Mouse (Mus musculus): Measurements from ENCODE around the gene Glb1. TPM values are rescaled to one million over a fixed set of nuclear protein-coding genes. Genes with fewer than 3 reads are reported as not detected.
"Not testable (repeated sequence)": the region's sequence is repeated elsewhere in the genome, so short reads cannot be mapped to it uniquely, and the experiment has no call there.

Gene Glb1
- polyA plus RNA-seq, 1 experiment from 2014 or later: 24.4 TPM

DNA sequence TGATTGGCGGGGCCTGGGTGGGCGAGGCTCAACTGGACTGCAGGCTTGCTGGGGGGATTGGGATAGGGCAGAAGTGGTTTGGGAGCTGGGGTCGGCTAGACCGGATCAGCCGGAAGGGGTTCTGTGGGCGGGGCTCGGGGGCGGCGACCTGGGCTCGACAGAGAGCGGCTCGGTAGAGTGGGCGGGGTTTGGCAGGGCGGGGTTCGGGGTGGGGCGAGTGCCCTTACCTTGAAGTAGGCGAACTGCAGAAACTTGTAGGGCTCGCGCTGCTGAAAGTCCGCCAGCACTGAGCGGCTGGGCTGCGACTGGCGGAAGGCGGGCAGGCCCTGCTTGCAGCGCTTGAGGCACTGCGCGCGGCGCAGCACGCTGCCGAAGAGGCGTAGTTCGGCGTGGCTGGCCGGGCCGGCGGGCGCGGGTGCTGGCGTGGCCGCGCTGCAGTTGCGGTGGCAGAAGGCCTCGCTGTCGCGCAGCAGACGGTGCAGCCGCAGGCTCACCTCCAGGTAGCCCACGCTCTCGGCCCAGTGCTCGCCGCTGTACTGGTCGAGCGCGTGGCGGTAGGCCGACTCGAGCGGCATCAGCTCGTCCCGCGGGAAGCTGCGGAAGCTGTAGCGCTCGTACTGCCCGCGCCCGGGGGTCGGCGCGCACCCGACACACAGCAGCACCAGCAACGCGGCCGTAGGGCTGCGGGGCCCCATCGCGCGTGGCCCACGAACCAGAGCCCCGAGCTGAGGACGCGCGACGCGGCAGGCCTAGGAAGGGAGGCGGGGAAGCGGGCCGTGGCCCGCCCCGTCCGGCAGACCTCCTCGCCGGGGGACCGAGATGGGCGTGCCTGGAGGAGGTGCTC, 10.7 kb upstream of the Glb1 start, which contains the start of gene Crtap:
Gene Crtap (minus strand): TSS at position 771 of the 844 bp plus-strand sequence.
- Histone ChIP-seq H3K27ac (replicated peaks; ENCODE audit: low read depth, low read length) (peak within 1 kb of the TSS; percentile 81), H3K4me2 (ENCODE audit: low read depth, severe bottlenecking) (peak within 1 kb of the TSS; percentile 84), H3K27me3 (ENCODE audit: control insufficient read depth, insufficient read depth, low read length) (no peaks in the 10 kb centered on the region), H3K9ac (ENCODE audit: low read length) (peak within 1 kb of the TSS; percentile 83), H3K4me3 (ENCODE audit: low read depth, low read length) (peak within 1 kb of the TSS; percentile 69), H3K9me3 (ENCODE audit: control insufficient read depth, low read length) (no peaks in the 10 kb centered on the region), H3K36me3 (ENCODE audit: control insufficient read depth, insufficient read depth, low read length) (no peaks in the 10 kb centered on the region), H3K4me1 (ENCODE audit: control insufficient read depth, insufficient read depth, low read length) (no peaks in the 10 kb centered on the region)
- ATAC-seq (ENCODE audit: insufficient number of reproducible peaks, low FRiP score, low TSS enrichment, low read depth) (peak; percentile 86), DNase-seq (ENCODE audit: low spot score) (peak; percentile 85)
- under 1% methylated on average over 81 of the region's 96 CpGs for WGBS

DNA sequence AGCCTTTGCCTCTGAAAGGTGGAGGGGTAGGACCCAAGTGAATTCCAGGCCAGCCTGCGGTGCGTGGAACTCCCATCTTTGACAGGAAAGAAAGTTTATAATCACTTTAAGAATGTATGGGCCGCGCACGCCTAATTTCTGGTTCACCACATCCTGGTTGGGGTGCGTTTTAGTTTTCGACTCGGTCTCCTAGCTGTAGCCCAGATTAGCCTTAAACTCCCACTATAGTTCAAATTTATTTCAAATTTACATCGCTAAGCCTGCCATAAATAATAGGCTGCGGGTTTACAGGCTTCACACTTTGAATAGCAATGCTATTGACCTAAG, 10.2 kb upstream of the Glb1 start:
- H3K4me1 ChIP-seq (ENCODE audit: control insufficient read depth, insufficient read depth, low read length): no peaks in the 10 kb centered on the region
- H3K4me3 ChIP-seq (ENCODE audit: low read depth, low read length): peak overlapping the region; percentile 69
- DNase-seq (ENCODE audit: low spot score) (no peak), ATAC-seq (ENCODE audit: insufficient number of reproducible peaks, low FRiP score, low TSS enrichment, low read depth) (no peak)
- no peaks in the 10 kb centered on the region for H3K9me3 ChIP-seq (ENCODE audit: control insufficient read depth, low read length)
- H3K9ac ChIP-seq (ENCODE audit: low read length): peak overlapping the region; percentile 83
- H3K36me3 ChIP-seq (ENCODE audit: control insufficient read depth, insufficient read depth, low read length): no peaks in the 10 kb centered on the region
- peak overlapping the region; percentile 84 for H3K4me2 ChIP-seq (ENCODE audit: low read depth, severe bottlenecking)
- peak overlapping the region; percentile 81; the same call in 1 of the 2 replicates for H3K27ac ChIP-seq (replicated peaks; ENCODE audit: low read depth, low read length)
- no peaks in the 10 kb centered on the region for H3K27me3 ChIP-seq (ENCODE audit: control insufficient read depth, insufficient read depth, low read length)
- 5% methylated on average over 10 of the region's 10 CpGs for WGBS

DNA sequence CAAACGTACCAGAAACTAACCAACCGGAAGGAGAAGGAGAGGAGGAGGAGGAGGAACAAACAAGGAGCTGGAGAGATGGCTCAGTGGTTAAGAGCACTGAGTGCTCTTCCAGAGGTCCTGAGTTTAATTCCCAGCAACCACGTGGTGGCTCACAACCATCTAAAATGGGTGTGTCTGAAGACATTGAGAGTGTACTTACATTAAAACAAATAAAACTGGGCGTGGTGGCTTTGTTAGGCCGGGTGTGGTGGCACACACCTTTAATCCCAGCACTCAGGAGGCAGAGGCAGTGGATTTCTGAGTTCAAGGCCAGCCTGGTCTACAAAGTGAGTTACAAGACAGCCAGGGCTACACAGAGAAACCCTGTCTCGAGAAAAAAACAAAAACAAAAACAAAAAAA, 6.7 kb upstream of the Glb1 start:
- not testable (repeated sequence) for H3K27ac ChIP-seq (replicated peaks; ENCODE audit: low read depth, low read length); ATAC-seq (ENCODE audit: insufficient number of reproducible peaks, low FRiP score, low TSS enrichment, low read depth); H3K27me3 ChIP-seq (ENCODE audit: control insufficient read depth, insufficient read depth, low read length); DNase-seq (ENCODE audit: low spot score); H3K36me3 ChIP-seq (ENCODE audit: control insufficient read depth, insufficient read depth, low read length); H3K4me3 ChIP-seq (ENCODE audit: low read depth, low read length); H3K4me1 ChIP-seq (ENCODE audit: control insufficient read depth, insufficient read depth, low read length); H3K9me3 ChIP-seq (ENCODE audit: control insufficient read depth, low read length); H3K4me2 ChIP-seq (ENCODE audit: low read depth, severe bottlenecking); H3K9ac ChIP-seq (ENCODE audit: low read length)
- 71% methylated on average over 6 of the region's 6 CpGs for WGBS

DNA sequence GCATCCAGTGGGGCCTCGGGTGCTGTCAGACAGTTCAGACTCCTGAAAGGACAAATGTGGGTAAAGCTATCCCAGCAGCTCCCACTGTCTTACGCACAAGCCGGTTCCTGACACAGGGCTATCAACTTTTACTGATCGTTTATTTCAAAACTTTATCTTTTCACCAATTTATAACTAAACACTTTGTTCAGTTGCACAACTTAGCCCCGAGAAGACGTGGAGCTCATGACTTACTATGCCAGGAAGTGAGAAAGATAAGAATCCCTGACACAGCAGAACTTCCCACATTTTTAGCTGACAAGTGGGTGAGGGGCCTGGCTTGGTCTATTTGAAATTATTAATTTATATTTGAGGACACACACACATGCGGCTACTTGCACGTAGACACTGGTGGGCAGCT, 6.2 kb upstream of the Glb1 start:
- H3K9ac ChIP-seq (ENCODE audit: low read length): no peak overlapping the region
- no peak for ATAC-seq (ENCODE audit: insufficient number of reproducible peaks, low FRiP score, low TSS enrichment, low read depth)
- H3K27me3 ChIP-seq (ENCODE audit: control insufficient read depth, insufficient read depth, low read length): no peaks in the 10 kb centered on the region
- no peak overlapping the region for H3K27ac ChIP-seq (replicated peaks; ENCODE audit: low read depth, low read length)
- no peaks in the 10 kb centered on the region for H3K36me3 ChIP-seq (ENCODE audit: control insufficient read depth, insufficient read depth, low read length)
- no peaks in the 10 kb centered on the region for H3K4me1 ChIP-seq (ENCODE audit: control insufficient read depth, insufficient read depth, low read length)
- WGBS: 87% methylated on average over 8 of the region's 8 CpGs
- no peaks in the 10 kb centered on the region for H3K9me3 ChIP-seq (ENCODE audit: control insufficient read depth, low read length)
- DNase-seq (ENCODE audit: low spot score): no peak
- H3K4me3 ChIP-seq (ENCODE audit: low read depth, low read length): no peak overlapping the region
- H3K4me2 ChIP-seq (ENCODE audit: low read depth, severe bottlenecking): no peak overlapping the region

DNA sequence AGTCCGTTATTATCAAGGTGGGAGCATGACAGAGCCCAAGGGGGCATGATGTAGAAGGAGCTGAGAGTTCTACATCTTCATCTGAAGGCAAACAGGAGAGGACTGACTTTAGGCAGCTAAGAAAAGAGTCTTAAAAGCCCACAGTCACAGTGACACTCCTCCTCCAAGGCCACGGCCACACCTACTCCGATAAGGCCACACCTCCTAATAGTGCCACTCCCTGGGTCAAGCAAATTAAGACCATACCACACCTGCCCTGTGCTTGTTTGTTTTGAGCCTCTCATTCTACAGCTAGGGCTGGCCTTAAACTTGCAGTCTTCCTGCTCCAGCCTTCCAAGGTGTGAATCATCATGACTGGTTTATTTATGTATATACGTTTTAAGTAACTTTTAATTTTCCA, 5.6 kb upstream of the Glb1 start:
- no peak overlapping the region for H3K4me3 ChIP-seq (ENCODE audit: low read depth, low read length)
- no peaks in the 10 kb centered on the region for H3K36me3 ChIP-seq (ENCODE audit: control insufficient read depth, insufficient read depth, low read length)
- no peak overlapping the region for H3K4me2 ChIP-seq (ENCODE audit: low read depth, severe bottlenecking)
- H3K27ac ChIP-seq (replicated peaks; ENCODE audit: low read depth, low read length): no peak overlapping the region
- DNase-seq (ENCODE audit: low spot score) (no peak), ATAC-seq (ENCODE audit: insufficient number of reproducible peaks, low FRiP score, low TSS enrichment, low read depth) (no peak)
- WGBS: 83% methylated on average over 4 of the region's 4 CpGs
- no peaks in the 10 kb centered on the region for H3K9me3 ChIP-seq (ENCODE audit: control insufficient read depth, low read length)
- H3K4me1 ChIP-seq (ENCODE audit: control insufficient read depth, insufficient read depth, low read length): no peaks in the 10 kb centered on the region
- H3K9ac ChIP-seq (ENCODE audit: low read length): no peak overlapping the region
- H3K27me3 ChIP-seq (ENCODE audit: control insufficient read depth, insufficient read depth, low read length): no peaks in the 10 kb centered on the region

DNA sequence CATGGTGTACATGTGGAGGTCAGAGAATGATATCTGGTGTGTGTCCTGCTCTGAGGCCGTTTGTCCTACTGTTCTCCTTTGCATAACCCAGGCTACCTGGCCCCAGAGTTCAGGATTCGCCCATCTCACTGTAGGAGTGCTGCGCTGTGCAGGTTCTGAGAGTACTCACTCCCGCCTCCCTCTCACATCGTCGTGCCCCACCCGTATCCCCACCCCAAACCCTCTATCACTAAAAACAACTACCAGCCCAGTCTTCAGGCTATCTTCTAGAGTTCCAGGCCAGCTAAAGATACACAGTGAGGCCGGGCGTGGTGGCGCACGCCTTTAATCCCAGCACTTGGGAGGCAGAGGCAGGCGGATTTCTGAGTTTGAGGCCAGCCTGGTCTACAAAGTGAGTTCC, 1.2 kb upstream of the Glb1 start:
- H3K36me3 ChIP-seq (ENCODE audit: control insufficient read depth, insufficient read depth, low read length): peaks cover 3% of the 10 kb centered on the region; the same call in 1 of the 2 replicates
- no peak overlapping the region for H3K27ac ChIP-seq (replicated peaks; ENCODE audit: low read depth, low read length)
- WGBS: 90% methylated on average over 12 of the region's 12 CpGs
- no peaks in the 10 kb centered on the region for H3K4me1 ChIP-seq (ENCODE audit: control insufficient read depth, insufficient read depth, low read length)
- H3K4me2 ChIP-seq (ENCODE audit: low read depth, severe bottlenecking): no peak overlapping the region
- no peaks in the 10 kb centered on the region for H3K27me3 ChIP-seq (ENCODE audit: control insufficient read depth, insufficient read depth, low read length)
- DNase-seq (ENCODE audit: low spot score) (no peak), ATAC-seq (ENCODE audit: insufficient number of reproducible peaks, low FRiP score, low TSS enrichment, low read depth) (no peak)
- H3K9me3 ChIP-seq (ENCODE audit: control insufficient read depth, low read length): no peaks in the 10 kb centered on the region
- no peak overlapping the region for H3K9ac ChIP-seq (ENCODE audit: low read length)
- no peak overlapping the region for H3K4me3 ChIP-seq (ENCODE audit: low read depth, low read length)

DNA sequence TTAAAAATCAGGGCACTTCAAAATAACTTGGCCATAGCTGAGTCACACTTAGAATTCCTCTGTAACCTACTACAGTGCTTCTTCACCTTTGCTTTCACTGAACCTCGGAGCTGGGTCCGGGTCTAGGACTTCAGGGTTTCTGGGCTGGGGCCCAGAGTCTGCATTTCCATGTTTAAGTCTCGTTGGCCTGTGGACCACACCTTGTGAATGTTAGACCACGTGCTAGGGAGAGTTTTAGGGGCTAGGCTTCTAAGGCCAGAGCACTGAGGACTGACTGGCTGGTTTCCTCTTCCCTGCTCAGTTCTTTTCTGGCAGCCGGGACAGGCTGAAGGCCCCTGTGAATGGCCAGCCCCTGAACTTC, 308 bp upstream of the Glb1 start:
- DNase-seq (ENCODE audit: low spot score): no peak
- peak overlapping the region; percentile 89 for H3K4me3 ChIP-seq (ENCODE audit: low read depth, low read length)
- no peak overlapping the region for H3K27ac ChIP-seq (replicated peaks; ENCODE audit: low read depth, low read length)
- WGBS: 14% methylated on average over 5 of the region's 5 CpGs
- H3K9ac ChIP-seq (ENCODE audit: low read length): peak overlapping the region; percentile 1; the same call in 1 of the 2 replicates
- H3K36me3 ChIP-seq (ENCODE audit: control insufficient read depth, insufficient read depth, low read length): peaks cover 12% of the 10 kb centered on the region
- peak; percentile 66 for ATAC-seq (ENCODE audit: insufficient number of reproducible peaks, low FRiP score, low TSS enrichment, low read depth)
- no peaks in the 10 kb centered on the region for H3K9me3 ChIP-seq (ENCODE audit: control insufficient read depth, low read length)
- H3K4me1 ChIP-seq (ENCODE audit: control insufficient read depth, insufficient read depth, low read length): no peaks in the 10 kb centered on the region
- H3K27me3 ChIP-seq (ENCODE audit: control insufficient read depth, insufficient read depth, low read length): no peaks in the 10 kb centered on the region
- peak overlapping the region; percentile 60 for H3K4me2 ChIP-seq (ENCODE audit: low read depth, severe bottlenecking)

DNA sequence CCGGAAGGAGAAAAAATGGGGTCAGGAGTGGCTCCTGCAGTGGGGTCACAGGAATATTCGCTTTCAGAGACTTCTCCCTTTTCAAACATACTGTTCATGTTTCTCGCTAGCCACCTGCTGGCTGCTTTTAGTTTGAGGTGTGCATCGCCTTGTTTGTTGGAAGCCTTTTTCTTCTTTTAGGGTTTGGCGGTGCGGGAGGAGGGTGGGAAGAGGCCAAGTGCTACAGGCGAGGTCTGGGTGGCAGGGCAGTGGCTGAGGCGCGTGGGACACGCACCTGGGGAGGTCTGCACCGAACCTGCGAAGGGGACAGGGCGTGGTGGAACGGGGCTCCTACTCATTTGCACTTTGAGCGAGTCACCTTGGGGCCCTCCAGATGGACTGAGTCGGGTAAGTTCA, 807 bp downstream of the Glb1 start:
- H3K4me2 ChIP-seq (ENCODE audit: low read depth, severe bottlenecking): peak overlapping the region; percentile 60
- H3K4me1 ChIP-seq (ENCODE audit: control insufficient read depth, insufficient read depth, low read length): no peaks in the 10 kb centered on the region
- 4% methylated on average over 16 of the region's 16 CpGs for WGBS
- peak overlapping the region; percentile 87 for H3K27ac ChIP-seq (replicated peaks; ENCODE audit: low read depth, low read length)
- peak overlapping the region; percentile 91 for H3K9ac ChIP-seq (ENCODE audit: low read length)
- H3K27me3 ChIP-seq (ENCODE audit: control insufficient read depth, insufficient read depth, low read length): no peaks in the 10 kb centered on the region
- no peaks in the 10 kb centered on the region for H3K9me3 ChIP-seq (ENCODE audit: control insufficient read depth, low read length)
- DNase-seq (ENCODE audit: low spot score): peak; percentile 70
- peak overlapping the region; percentile 89 for H3K4me3 ChIP-seq (ENCODE audit: low read depth, low read length)
- peaks cover 15% of the 10 kb centered on the region for H3K36me3 ChIP-seq (ENCODE audit: control insufficient read depth, insufficient read depth, low read length)
- peak; percentile 13; the same call in 1 of the 2 replicates for ATAC-seq (ENCODE audit: insufficient number of reproducible peaks, low FRiP score, low TSS enrichment, low read depth)
